Mouse (Mus musculus) adrenal gland, postnatal 4 days (tissue): ENCODE measurements around the gene Brms1. TPM values are rescaled to one million over a fixed set of nuclear protein-coding genes. Genes with fewer than 3 reads are reported as not detected.
A peak's percentile ranks its signal among the peaks of the same experiment; 100 is the strongest.
"Not testable (repeated sequence)": the region's sequence is repeated elsewhere in the genome, so short reads cannot be mapped to it uniquely, and the experiment has no call there.

Experiments
- DNase-seq, 2 experiments: peaks; one replicate each; pipeline ENCODE4 v3.0.0; 2021 to 2022; ENCODE audit warnings: low spot score in 2 of 2, mixed read lengths in 2 of 2
- total RNA-seq, 2 experiments: library from RNA; stranded (reverse); gene quantifications; 2 replicates each; pipeline ENCODE4 v1.2.3; 2021

Gene Brms1
- total RNA-seq, 2 experiments from 2014 or later = 29.6 to 35.1 TPM

- no peak for DNase-seq
Observed at GRCm38 (mm10) chr19:5085145-5085863, 44.1 kb downstream of the Brms1 start, which contains the start of gene Tmem151a. Gene Tmem151a (minus strand): TSS chr19:5085531.

GRCm38 (mm10) chr19:5086533-5086932 is 45.4 kb downstream of the Brms1 start:
- DNase-seq = not testable (repeated sequence)

GRCm38 (mm10) chr19:5087884-5088728 is 47.0 kb downstream of the Brms1 start, which contains the start of gene Yif1a:
Gene Yif1a (plus strand): TSS chr19:5088538.
- peak; percentile 79 to 90 for DNase-seq

- no peak for DNase-seq
Observed at GRCm38 (mm10) chr19:5089324-5089723, 48.2 kb downstream of the Brms1 start.

GRCm38 (mm10) chr19:5092083-5092482 is 50.9 kb downstream of the Brms1 start:
- no peak for DNase-seq

- DNase-seq = no peak
Observed at GRCm38 (mm10) chr19:5093481-5094242, 52.5 kb downstream of the Brms1 start.

- DNase-seq = peak; percentile 92 to 96
Observed at GRCm38 (mm10) chr19:5094243-5094632, 53.1 kb downstream of the Brms1 start.

GRCm38 (mm10) chr19:5094746-5095417 is 53.7 kb downstream of the Brms1 start:
- DNase-seq = no peak

- no peak for DNase-seq
Observed at GRCm38 (mm10) chr19:5095887-5096474, 54.8 kb downstream of the Brms1 start.

- no peak for DNase-seq
Observed at GRCm38 (mm10) chr19:5097521-5098362, 56.6 kb downstream of the Brms1 start.

- DNase-seq = no peak
Observed at GRCm38 (mm10) chr19:5098363-5099143, 57.4 kb downstream of the Brms1 start, which contains the start of gene Cnih2. Gene Cnih2 (minus strand): TSS chr19:5098521.

Other genes starting within 250 kb of the Brms1 start
- gene Rbm4, start 247.5 kb upstream of the Brms1 start, total RNA-seq = 10 to 100 TPM; 65.4 to 65.7 TPM
- gene Gm21992, start 229.7 kb upstream of the Brms1 start, total RNA-seq = 10 to 100 TPM; 15.1 to 27.1 TPM
- 10 to 100 TPM; 55.8 to 57.7 TPM for gene Rbm14, start 229.7 kb upstream of the Brms1 start, total RNA-seq
- gene Ccs, start 202.0 kb upstream of the Brms1 start, total RNA-seq = 10 to 100 TPM; 87.5 to 98.7 TPM
- under 1 TPM in 1 of 2 experiments, not detected in 1; 0.17 TPM for gene Ccdc87, start 202.0 kb upstream of the Brms1 start, total RNA-seq
- gene Ctsf, start 186.2 kb upstream of the Brms1 start, total RNA-seq = 100 to 1,000 TPM; 256 to 274 TPM
- gene Actn3, start 163.4 kb upstream of the Brms1 start, total RNA-seq = 10 to 100 TPM in 1 of 2 experiments, 1 to 10 TPM in 1; 8.5 to 35.5 TPM
- gene Zdhhc24, start 162.7 kb upstream of the Brms1 start, total RNA-seq = 10 to 100 TPM; 19.5 to 19.7 TPM
- 10 to 100 TPM; 13.1 to 15.5 TPM for gene Bbs1, start 134.7 kb upstream of the Brms1 start, total RNA-seq
- 100 to 1,000 TPM; 110 to 113 TPM for gene Dpp3, start 113.1 kb upstream of the Brms1 start, total RNA-seq
- gene Peli3, start 98.2 kb upstream of the Brms1 start, total RNA-seq = 1 to 10 TPM; 6.7 to 7.3 TPM
- 10 to 100 TPM; 58.8 to 68.9 TPM for gene Mrpl11, start 79.2 kb upstream of the Brms1 start, total RNA-seq
- gene Npas4, start 51.0 kb upstream of the Brms1 start, total RNA-seq = under 1 TPM; 0.71 to 0.78 TPM
- gene Slc29a2, start 17.5 kb upstream of the Brms1 start, total RNA-seq = 1 to 10 TPM; 6.6 to 7.2 TPM
- gene B4gat1, start 2.5 kb upstream of the Brms1 start, total RNA-seq = 10 to 100 TPM; 48.0 to 49.0 TPM
- gene AC124502.3, start 2.5 kb upstream of the Brms1 start, total RNA-seq = 1 to 10 TPM; 1.3 to 2.0 TPM
- 1 to 10 TPM; 5.1 TPM for gene Rin1, start 9.1 kb downstream of the Brms1 start, total RNA-seq
- gene Cd248, start 26.7 kb downstream of the Brms1 start, total RNA-seq = 10 to 100 TPM; 45.8 to 47.6 TPM
- 1 to 10 TPM; 3.8 to 4.9 TPM for gene Tmem151a, start 44.2 kb downstream of the Brms1 start, total RNA-seq
- gene Yif1a, start 47.2 kb downstream of the Brms1 start, total RNA-seq = 10 to 100 TPM; 68.4 to 72.5 TPM
- gene Cnih2, start 57.2 kb downstream of the Brms1 start, total RNA-seq = 10 to 100 TPM; 11.4 to 15.2 TPM
- 100 to 1,000 TPM; 168 to 173 TPM for gene Rab1b, start 65.7 kb downstream of the Brms1 start, total RNA-seq
- 10 to 100 TPM; 39.5 to 45.3 TPM for gene Klc2, start 77.2 kb downstream of the Brms1 start, total RNA-seq
- 10 to 100 TPM; 35.0 to 39.4 TPM for gene Pacs1, start 231.8 kb downstream of the Brms1 start, total RNA-seq